Mouse (Mus musculus) mature B cell (primary cell): ENCODE results near the gene Kif27.

Source experiments
- in situ Hi-C: fragments of 300-500 bp; cut with MboI; formaldehyde crosslinking; loops from 2 replicates; pipeline ENCODE4 v1.14.3; 2019

The Kif27 gene

DNA sequence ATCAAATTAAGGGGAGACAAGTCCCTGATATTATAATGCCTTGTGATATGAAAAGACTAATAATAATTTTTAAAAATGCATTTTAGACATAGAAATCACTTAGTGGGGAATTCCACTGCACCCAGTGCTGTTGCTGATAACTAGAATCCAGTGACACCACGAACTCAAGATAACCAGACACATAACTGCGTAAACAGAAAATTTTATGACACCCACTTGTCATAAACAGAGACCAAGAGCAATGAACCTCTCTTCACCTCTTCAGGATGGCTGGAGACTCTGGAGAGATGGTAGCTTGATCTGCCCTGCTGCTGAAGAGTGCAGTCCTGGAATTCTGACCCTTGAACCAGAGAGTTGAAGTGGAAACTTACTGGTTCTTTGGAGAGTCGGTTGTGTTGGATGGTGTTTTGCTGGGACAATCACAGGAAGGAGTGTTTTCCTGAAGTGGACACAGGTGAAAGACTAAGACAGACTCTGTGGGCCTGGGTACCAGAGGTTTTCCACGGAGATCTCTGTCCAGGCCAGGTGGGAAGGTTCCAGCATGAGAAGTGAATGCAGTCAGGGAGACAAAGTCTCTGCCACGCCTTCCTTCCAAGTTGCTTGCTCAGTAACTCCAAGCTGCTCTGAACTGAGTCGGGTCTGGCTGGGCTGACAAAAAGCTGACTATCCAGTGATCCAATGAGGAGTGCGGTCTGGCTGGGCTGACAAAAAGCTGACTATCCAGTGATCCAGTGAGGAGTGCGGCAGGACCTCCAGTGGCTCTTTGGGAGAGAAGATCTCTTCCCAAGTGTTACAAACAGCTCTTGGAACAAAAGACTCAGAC is 5.6 kb upstream of the Kif27 start:
- in situ Hi-C loops = no loop called here

DNA sequence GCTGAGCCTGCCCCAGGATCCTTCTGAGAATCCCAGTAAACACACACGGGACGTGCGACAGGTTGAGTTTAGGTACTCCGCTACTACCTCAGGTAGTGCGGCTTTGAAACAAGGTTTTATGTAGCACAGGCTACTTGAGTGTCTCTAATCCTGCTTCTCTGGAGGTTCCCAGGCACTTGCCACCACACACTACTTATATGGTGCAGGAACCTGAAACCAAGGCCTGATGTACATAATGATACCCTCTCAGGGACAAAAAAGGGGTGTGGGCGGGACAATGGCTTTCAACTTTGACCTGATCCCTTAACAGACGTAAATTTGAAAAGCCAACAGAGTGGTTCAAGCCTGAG is 357 bp upstream of the Kif27 start:
- in situ Hi-C loops = no loop called here

DNA sequence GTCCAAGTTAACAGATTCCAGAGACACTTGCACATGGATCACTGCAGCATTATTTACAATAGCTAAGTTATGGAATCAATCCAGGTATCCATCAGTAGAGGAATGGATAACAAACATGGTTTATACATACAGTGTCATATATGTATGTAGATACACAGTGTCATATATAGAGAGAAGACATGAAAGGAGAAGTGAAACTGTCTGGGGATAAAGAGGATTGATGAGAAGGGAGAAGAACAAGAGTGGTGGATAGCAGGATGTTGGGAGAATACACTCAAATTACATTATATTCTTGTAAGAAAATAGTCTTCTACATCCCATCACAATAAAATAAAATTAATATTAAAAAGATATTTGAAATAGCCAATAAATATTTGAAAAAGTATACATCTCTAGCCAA is 5.9 kb downstream of the Kif27 start:
- in situ Hi-C loops = no loop called here

DNA sequence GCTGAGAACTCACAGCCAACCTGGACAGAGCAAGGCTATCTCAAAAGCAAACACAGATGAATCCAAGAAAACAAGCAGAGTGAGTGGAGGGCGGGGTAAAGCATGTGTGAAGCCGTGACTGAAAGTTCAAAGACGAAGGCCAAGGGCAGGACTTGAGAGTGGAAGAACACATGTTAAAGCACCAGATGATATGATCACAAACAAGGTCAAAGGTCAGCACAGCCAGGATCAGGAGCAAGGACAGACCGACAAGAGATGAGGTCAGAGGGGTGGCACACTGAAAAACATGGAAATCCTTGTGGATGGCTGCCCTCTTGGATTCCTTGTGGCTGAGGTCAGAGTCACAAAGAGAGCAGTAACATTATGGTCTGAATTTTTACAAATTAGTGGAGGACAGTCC is 8.3 kb downstream of the Kif27 start:
- in situ Hi-C loops = no loop called here

DNA sequence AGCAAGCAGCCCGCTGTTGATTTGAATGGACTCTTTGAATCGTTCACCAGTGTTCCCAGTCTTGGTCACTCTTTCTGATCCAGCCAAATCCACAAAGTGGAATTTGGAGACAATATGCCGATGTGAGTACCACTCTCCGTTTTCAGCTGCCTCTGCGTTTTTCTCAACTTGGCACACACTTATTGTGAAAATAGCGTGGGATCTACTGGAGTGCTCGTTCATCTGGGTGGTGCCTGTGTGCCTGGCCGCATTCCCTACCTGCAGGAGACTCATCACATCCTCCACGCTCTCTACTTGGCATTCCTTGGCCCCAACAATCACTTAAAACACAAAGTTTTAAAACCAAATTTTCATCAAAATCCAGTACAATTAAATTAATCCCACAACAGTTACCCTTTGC is 14.4 kb downstream of the Kif27 start:
- in situ Hi-C loops = no loop called here

DNA sequence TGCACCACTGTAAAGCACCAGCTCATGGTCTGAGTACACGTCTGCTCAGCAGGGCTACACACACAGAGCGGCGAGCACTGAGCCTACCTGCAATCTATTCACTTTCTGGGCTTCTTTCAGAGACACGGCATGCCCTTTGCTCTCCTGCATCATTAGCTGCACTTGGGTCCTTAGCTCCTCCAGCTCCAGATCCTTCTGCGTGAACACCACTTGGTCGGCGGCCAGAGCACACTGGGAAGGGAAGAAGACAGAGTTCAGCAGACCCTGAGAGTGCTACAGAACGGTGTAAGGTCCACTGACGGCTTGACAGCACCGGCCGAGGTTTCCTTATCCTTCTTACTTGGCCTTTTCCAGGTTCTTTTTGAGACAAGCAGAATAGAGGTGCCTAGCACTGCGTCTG is 21.5 kb downstream of the Kif27 start:
- in situ Hi-C loops = no loop called here

DNA sequence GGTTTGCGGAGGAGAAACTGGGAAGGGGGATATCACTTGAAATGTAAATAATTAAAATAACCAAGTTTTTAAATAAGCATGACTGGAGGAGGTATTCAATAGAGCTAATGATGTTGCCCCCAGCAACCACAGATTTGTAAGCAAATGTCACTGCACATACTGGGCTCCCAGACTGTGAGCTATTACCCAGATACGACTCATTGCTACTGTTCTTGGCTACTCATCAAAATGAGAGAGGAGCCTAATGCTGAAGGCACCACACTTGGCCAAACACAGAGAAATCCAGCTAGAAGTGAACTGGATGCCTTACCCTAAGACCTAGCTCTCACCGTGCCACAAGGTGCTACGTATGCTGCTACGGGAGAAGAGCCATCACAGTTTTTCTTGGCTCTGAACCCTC is 24.8 kb downstream of the Kif27 start:
- in situ Hi-C loops = no loop called here

DNA sequence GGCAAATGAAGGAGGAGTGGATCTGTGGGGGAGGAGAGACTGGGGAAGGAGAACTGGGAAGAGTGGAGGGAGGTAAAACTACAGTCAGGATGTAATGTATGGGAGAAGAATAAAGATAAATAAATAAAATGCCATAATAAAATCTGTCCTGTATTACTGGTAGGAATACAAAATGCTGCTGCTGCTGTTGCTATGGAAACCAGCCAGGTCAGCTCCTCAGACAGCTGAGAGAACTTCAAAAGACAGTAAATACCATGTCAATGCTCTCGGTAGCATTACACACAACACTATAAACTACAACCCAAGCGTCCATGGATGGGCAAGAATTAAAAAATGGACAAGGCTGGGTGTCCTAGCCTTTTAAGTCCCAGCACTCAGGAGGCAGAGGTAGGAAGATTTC is 41.2 kb downstream of the Kif27 start:
- in situ Hi-C loops = no loop called here

DNA sequence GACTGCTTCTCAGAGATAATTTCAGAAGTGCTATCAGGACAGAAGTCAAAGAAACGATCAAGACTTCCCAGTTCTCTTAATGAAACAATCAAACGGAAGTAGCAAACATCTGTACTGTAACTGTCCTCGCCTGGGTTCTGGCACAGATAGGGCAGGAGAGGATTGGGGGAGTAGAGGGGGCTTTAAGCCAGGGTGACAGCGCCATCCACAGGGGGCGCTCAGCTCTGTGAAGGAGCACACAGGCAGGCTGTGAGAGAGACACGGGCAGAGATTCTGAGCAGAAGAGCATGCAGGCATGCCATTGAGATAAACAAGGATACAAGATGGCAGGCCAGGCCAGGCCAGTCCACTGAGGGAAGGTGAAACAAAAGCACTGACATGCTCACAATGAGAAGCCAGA is 43.9 kb downstream of the Kif27 start:
- in situ Hi-C loops = no loop called here

DNA sequence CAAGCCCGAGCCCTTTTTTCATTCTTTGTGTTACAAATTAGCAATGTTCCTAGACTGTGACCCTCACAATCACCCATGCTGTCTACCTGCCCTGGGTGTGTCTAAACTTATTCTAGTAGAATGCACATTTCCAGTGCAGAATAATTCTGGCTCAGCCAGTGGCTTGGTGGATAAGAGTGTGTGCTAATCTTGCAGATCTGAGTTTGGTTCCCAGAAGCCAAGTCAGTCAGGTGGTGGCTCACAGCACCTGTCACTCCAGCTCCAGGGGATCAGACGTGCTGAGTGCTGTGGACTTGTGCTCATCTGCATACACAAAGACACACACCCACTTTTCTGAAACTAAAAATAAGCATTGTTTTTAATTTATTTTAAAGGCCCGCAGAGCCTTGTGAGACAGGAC is 45.2 kb downstream of the Kif27 start:
- in situ Hi-C loops = no loop called here

DNA sequence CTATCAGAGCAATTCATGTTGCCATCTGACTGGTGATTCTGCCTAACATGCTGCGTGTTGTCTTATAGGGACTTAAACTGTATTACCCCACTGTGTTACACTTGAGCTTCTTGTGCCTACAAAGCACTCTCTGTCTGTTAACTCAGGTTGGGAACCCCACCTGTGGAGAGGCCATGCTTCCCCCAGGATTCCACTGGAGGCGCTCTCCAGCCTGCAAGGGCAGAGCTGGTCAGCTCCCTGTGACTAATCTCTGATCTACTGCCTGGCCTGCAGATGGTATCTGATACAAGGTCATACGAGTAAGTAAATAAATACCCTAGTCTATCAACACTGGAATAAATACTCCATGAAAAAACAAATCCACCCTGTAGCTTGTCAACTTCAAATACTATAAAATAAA is 47.6 kb downstream of the Kif27 start:
- in situ Hi-C loops = no loop called here

DNA sequence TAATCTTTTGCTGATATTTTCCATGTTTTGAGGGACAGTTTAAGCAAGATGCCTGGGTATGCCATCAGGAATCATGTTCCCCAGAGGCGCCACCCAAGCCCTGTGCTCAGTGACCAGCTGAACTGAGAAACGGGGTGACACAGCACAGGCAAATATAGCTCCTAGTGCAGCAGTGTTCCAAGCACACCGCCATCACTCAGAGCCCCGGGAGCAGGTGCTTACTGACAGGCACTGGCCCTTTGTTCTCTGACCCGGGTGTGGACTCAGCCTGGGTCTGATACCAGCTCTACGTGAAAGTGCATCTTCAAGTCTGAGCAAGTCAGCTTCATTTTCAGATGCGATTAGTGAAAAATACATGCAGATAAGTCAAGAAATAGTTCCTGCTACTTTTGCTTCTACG is 49.4 kb downstream of the Kif27 start:
- in situ Hi-C loops = no loop called here

DNA sequence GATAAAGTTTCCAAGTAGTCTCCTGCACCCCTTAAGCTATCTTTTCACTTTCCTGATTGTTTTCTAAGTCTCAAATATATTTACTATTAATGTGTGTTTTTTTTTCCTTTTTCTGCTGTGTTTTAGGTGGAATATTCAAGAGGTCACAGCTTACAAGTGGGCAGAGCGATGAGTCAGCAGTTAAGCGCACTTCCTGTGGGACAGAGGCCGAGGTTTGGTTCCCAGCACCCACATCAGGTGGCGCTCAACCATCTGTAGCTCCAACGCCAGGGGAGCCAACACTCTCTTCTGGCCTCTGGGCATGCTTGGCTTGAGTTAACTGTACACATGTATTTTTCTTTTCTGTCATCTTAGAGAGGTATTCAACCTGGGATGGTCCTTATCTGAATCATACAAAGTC is 51.5 kb downstream of the Kif27 start:
- in situ Hi-C loops = no loop called here

DNA sequence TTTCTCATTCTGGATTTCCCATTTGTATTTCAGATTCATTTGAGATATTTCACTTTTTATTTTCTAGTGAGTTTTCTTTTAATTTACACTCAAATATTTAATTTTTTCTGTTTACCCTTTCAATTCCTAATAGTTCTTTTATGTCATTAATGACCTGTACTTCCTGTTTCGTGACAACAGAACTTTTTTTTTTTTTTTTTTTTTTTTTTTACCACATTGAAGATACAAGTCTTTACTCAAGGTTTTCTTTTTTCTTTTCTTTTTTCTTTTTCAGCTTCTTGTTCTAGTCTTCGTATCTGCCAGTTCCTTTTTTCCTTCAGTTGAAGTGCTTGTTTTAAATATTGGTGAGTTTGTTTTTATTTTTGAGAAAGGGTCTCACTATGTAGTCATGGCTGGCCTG is 53.7 kb downstream of the Kif27 start:
- in situ Hi-C loops = no loop called here

DNA sequence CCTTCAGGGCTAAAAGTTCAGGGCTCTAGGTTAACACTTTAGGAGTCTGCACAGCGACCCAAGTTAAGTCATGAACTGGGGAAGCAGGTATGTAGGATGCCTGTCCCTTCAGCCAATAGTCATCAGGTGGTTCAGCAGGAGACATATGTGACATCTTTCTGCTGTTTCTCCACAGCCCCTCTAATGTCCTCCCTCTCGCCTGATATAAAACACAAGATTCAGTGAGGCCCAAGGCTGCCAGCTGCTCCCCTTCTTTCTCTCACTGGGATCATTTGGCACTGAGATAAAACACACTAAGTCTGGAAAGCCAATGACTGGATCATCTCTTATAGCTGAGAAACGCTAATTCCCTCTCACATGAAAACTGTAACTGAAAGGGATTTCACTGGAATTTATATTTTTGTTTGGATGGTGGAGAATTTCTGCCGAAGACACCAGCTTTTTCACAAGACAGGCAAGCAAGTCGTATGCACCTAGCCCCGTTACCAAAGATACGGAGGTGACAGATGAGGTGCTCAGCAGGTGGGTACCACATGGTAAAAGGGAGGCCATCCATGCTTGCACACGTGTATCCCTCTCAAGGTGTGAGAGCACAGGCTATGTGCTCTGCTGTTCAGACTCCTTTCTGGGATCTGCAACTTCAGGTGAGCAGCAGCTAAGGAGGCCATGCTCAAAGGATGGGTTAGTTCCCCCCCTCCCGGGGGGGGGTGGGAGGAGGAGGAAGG is 56.3 kb downstream of the Kif27 start:
- in situ Hi-C loops = no loop called here

DNA sequence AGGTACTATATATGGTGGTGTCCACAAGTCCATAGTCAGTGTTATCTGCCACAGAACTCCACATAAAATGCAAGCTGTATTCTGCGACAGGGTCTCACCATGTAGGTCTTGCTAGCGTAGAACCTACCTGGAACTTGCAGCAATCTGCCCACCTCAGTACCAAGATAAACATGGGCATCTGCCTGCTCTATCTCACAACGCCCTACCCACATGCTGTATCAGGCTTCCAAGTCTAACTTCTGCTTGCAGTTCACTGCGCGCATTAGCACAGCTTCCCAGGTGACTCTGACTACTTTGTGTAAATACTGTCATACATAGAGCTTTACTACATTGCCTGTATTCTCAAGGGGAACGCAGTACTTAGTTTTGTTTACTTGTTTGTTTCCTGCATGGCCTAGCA is 57.0 kb downstream of the Kif27 start:
- in situ Hi-C loops = no loop called here

DNA sequence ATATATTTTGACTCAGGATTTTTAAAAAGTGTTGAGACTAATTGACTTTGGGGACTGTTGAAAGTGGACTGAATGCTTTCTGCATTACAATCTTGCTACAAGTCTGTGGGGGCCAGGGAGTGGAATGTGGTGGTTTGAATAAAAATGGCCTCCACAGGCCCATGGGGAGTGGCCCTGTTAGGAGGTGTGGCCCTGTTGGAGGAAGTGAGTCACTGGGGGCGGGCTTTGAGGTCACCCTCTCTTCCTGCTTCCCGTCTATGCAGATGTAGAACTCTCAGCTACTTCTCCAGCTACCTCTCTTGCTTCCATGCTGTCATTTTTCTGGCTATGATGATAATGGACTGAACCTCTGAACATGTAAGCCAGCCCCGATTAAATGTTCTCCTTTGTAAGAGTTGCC is 60.2 kb downstream of the Kif27 start:
- in situ Hi-C loops = no loop called here

DNA sequence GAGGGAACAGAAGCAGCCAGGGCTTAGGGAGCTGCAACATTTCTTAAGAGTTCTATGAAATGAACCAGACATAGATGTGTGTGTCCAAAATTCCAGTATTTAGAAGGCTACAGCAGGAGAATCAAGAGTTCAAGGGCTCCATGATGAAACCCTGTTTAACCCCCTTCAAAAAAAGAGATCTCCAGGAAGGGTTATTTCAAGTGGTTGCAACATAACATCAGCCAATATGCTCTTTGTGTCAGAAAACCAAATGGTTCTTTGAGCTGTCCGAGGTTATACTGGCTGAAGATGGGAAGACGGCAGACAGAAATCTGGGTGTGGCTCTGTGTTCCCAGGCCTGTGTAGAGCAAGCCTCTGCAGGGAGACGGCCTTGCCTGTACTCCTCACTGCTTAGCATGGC is 63.3 kb downstream of the Kif27 start:
- in situ Hi-C loops = no loop called here

DNA sequence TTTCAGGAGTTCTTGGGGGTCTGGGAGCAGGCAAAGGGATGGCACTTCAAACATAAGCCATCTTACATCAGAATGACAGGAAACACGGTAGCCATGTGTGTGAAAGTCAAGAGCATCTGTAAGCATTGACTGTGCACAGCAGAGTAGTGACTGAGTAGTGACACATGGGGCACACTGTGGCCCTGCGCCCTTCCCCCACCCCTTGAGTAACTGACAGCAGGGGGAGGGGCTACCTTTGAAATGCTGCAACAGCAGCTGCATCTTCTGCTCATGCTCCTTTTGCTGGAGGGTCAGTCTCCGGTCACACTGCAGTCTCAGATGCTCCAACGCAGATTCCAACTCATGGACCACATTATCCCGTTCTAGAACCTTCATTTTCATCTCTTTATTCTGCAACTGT is 66.1 kb downstream of the Kif27 start:
- in situ Hi-C loops = no loop called here

DNA sequence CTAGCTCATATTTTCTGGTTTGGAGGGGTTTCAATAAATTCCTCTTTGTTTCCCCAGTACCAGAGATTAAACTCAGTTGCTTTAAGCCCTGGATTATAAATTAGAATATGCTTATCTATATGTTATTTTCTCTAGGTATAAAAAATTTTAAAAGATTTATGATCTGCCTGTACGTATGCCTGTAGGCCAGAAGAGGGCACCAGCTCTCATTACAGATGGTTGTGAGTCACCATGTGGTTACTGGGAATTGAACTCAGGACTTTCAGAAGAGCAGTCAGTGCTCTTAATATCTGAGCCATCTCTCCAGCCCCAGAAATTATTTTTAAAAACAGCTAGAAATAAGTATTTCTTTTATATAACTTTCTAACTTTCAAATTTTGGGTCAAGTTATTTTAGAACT is 69.6 kb downstream of the Kif27 start:
- in situ Hi-C loops = no loop called here

DNA sequence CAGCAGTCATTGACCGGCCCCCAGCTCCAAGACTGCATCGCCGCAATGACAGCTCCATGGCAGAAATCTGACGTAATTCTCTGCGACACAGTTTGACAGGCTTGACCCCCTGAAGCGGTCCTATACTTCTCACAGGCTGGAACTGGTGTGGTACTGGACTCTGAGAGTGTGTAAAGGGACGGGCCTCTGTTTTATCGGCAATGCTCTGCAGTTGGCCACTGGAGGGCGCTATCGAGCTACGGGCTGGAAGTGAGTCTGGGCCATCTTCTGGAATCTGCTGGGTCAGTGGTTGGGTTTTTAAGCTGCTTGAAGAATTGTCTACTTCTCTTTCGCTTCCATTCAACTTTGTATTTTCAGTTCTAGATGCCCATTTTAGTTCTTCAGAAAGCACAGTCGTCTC is 71.1 kb downstream of the Kif27 start:
- in situ Hi-C loops = no loop called here

DNA sequence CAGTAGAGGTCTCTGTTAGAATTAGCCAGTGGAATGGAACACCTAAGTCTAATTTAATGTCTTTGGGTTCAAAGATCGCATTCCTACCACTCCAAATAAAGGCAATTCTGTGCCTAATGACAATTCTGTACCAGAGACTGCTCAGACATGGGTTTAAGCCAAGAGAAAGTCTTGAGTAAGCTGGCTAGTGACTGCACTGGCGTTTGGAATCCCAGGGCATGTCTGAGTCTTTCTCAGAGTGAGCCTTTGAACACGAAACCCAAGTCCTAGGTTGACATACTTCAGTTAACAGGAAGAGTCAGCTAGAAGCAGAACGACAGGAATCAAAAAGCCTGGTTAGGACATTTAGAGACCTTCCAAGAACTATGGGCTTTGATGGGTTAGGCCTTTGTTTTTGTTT is 75.5 kb downstream of the Kif27 start:
- in situ Hi-C loops = no loop called here

DNA sequence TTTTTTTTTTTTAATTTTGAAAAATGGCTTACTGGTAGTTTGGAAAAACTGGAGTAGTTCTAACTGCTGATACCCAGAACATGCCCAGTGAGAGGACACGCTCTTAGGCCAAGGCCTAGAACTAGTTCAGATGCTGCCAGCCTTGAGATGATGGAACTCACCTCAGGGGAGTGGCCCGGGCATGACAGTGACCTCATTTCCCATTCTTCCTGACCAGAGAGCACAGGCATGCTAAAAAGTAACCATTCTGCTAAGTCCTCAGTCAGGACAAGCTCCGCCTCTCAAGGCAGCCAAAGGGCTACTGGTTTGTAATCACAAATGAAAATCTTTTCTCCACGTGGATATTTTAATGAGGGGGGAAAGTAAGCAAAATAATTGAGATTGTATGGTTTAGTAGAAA is 77.0 kb downstream of the Kif27 start:
- in situ Hi-C loops = no loop called here

DNA sequence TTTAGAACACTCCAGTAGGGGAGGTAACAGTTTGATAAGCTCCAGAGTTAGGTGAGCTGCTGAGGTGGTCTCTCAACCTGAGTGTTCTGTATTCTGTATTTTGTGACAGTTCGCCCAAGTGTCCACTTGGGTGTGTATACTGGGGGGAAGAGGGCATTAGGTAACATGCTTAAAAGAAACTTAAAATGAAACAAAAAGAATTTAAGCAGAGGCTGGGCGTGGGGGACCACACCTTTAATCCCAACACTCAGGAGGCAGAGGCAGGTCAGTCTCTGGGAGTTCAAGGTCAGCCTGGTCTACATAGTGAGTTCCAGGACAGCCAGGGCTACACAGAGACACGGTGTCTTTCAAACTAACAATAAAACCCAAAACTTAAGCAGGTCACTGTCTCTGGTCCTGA is 78.4 kb downstream of the Kif27 start:
- in situ Hi-C loops = no loop called here
